Mouse (Mus musculus): ENCODE measurements around the gene Gm28551. TPM values are rescaled to one million over a fixed set of nuclear protein-coding genes. Genes with fewer than 3 reads are reported as not detected.

The Gm28551 gene
- total RNA-seq, 2 experiments from 2014 or later: 0.13 to 0.30 TPM

Other genes with a start within 250 kb of the Gm28551 start
- gene 1700019A02Rik, start 165.0 kb downstream of the Gm28551 start, total RNA-seq (2021): not detected
- gene Pms1, start 55.6 kb downstream of the Gm28551 start, total RNA-seq (2021): 10 to 100 TPM; 25.8 to 27.0 TPM
- gene Ormdl1, start 55.6 kb downstream of the Gm28551 start, total RNA-seq (2021): 1 to 10 TPM; 8.4 to 8.7 TPM
- under 1 TPM in 1 of 2 experiments, not detected in 1; 0.95 TPM for gene Gm28778, start 55.6 kb downstream of the Gm28551 start, total RNA-seq (2021)
- 10 to 100 TPM; 17.9 to 18.9 TPM for gene Osgepl1, start 39.0 kb downstream of the Gm28551 start, total RNA-seq (2021)
- gene Asdurf, start within 50 bp of the Gm28551 start, total RNA-seq (2021): not detected
- 10 to 100 TPM; 20.2 to 21.2 TPM for gene Asnsd1, start 85 bp upstream of the Gm28551 start, total RNA-seq (2021)